Mouse (Mus musculus) liver, adult 2 months (tissue): Measurements from ENCODE around the gene Gm6588.

Experiments used
- CTCF ChIP-seq: fragments of 200-500 bp; IDR thresholded peaks from 2 replicates; pipeline ENCODE4 v1.5.1; 2011; ENCODE audit warnings: low read depth, low read length, control low read depth
- POLR2A ChIP-seq: fragments of 200-500 bp; IDR thresholded peaks from 2 replicates; pipeline ENCODE4 v1.6.1; 2011; ENCODE audit warnings: low read length, control low read depth; ENCODE audit not compliant: insufficient read depth; ENCODE audit errors: extremely low read depth

DNA sequence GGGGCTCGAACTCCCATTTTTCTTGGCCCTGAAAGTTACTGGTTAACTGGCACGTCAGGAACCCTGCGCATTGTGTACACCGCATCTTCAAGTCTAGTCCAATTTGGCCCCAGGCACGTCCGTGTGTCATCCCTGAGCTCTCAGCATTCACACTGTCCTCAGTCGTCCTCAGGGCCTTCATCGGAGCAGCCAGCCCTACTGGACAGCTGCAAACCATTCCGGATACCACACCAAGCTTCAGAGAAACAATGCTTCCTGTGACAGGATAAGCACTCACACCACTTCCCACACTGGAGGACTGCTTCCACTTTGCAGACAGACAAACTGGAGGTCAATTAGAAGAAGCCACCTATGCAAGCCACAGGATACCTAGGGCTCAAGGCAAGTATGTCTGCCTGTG is 3.9 kb downstream of the Gm6588 start:
- TF ChIP-seq POLR2A (no peak), CTCF (no peak)
